Mouse (Mus musculus): ENCODE data around the gene Gm37240. TPM values are rescaled to one million over a fixed set of nuclear protein-coding genes. Genes with fewer than 3 reads are reported as not detected.

The Gm37240 gene
- total RNA-seq, 2 experiments from 2014 or later, result 1.4 to 2.4 TPM

- no peak for DNase-seq (ENCODE audit: low spot score in 2 of 2)
- H3K27ac ChIP-seq, result peak overlapping the region; percentile 88
- TF ChIP-seq CTCF (conservative IDR thresholded peaks at IDR 0.05), result no peak
- H3K4me3 ChIP-seq, result no peak overlapping the region
Observed at GRCm38 (mm10) chr3:85022800-85023199, 864.5 kb downstream of the Gm37240 start.

- Histone ChIP-seq H3K4me3 (no peak overlapping the region), H3K27ac (peak overlapping the region; percentile 88)
- no peak for DNase-seq (ENCODE audit: low spot score in 2 of 2)
- TF ChIP-seq CTCF (conservative IDR thresholded peaks at IDR 0.05), result no peak
Observed at GRCm38 (mm10) chr3:85021816-85022215, 865.5 kb downstream of the Gm37240 start.

GRCm38 (mm10) chr3:85020137-85020536, 867.2 kb downstream of the Gm37240 start:
- H3K27ac ChIP-seq, result peak overlapping the region; percentile 88
- peak; percentile 34 to 60 for DNase-seq (ENCODE audit: low spot score in 2 of 2)
- no peak for TF ChIP-seq CTCF (conservative IDR thresholded peaks at IDR 0.05)
- no peak overlapping the region for H3K4me3 ChIP-seq

GRCm38 (mm10) chr3:85015667-85016066, 871.7 kb downstream of the Gm37240 start:
- peak overlapping the region; percentile 86 for H3K27ac ChIP-seq
- TF ChIP-seq CTCF (conservative IDR thresholded peaks at IDR 0.05), result peak; percentile 43; the same call in 1 of the 2 replicates
- no peak overlapping the region for H3K4me3 ChIP-seq
- peak; percentile 63 to 79 for DNase-seq (ENCODE audit: low spot score in 2 of 2)

- no peak overlapping the region for H3K4me3 ChIP-seq
- no peak for TF ChIP-seq CTCF (conservative IDR thresholded peaks at IDR 0.05)
- H3K27ac ChIP-seq, result peak overlapping the region; percentile 86; the same call in 1 of the 2 replicates
- no peak for DNase-seq (ENCODE audit: low spot score in 2 of 2)
Observed at GRCm38 (mm10) chr3:85012889-85013288, 874.4 kb downstream of the Gm37240 start.

GRCm38 (mm10) chr3:85005257-85005656, 882.1 kb downstream of the Gm37240 start:
- DNase-seq (ENCODE audit: low spot score in 2 of 2), result no peak
- TF ChIP-seq CTCF (conservative IDR thresholded peaks at IDR 0.05), result no peak
- Histone ChIP-seq H3K27ac (no peak overlapping the region), H3K4me3 (no peak overlapping the region)

- no peak overlapping the region for H3K27ac ChIP-seq
- H3K4me3 ChIP-seq, result no peak overlapping the region
- TF ChIP-seq CTCF (conservative IDR thresholded peaks at IDR 0.05), result no peak
- no peak for DNase-seq (ENCODE audit: low spot score in 2 of 2)
Observed at GRCm38 (mm10) chr3:84988880-84989279, 898.4 kb downstream of the Gm37240 start.

GRCm38 (mm10) chr3:84985121-84985625, 902.1 kb downstream of the Gm37240 start:
- no peak for TF ChIP-seq CTCF (conservative IDR thresholded peaks at IDR 0.05)
- H3K4me3 ChIP-seq, result no peak overlapping the region
- DNase-seq (ENCODE audit: low spot score in 2 of 2), result peak; percentile 38 to 67
- H3K27ac ChIP-seq, result peak overlapping the region; percentile 84

- Histone ChIP-seq H3K4me3 (no peak overlapping the region), H3K27ac (peak overlapping the region; percentile 84)
- no peak for DNase-seq (ENCODE audit: low spot score in 2 of 2)
- TF ChIP-seq CTCF (conservative IDR thresholded peaks at IDR 0.05), result no peak
Observed at GRCm38 (mm10) chr3:84982688-84983087, 904.6 kb downstream of the Gm37240 start.

- DNase-seq (ENCODE audit: low spot score in 2 of 2), result no peak
- Histone ChIP-seq H3K27ac (peak overlapping the region; percentile 32), H3K4me3 (no peak overlapping the region)
- TF ChIP-seq CTCF (conservative IDR thresholded peaks at IDR 0.05), result no peak
Observed at GRCm38 (mm10) chr3:84980158-84980557, 907.2 kb downstream of the Gm37240 start.

- TF ChIP-seq CTCF (conservative IDR thresholded peaks at IDR 0.05), result no peak
- no peak for DNase-seq (ENCODE audit: low spot score in 2 of 2)
- Histone ChIP-seq H3K27ac (peak overlapping the region; percentile 63), H3K4me3 (no peak overlapping the region)
Observed at GRCm38 (mm10) chr3:84978676-84979075, 908.6 kb downstream of the Gm37240 start.

- no peak overlapping the region for H3K4me3 ChIP-seq
- DNase-seq (ENCODE audit: low spot score in 2 of 2), result no peak
- H3K27ac ChIP-seq, result peak overlapping the region; percentile 63; the same call in 1 of the 2 replicates
- no peak for TF ChIP-seq CTCF (conservative IDR thresholded peaks at IDR 0.05)
Observed at GRCm38 (mm10) chr3:84974193-84974592, 913.1 kb downstream of the Gm37240 start.

GRCm38 (mm10) chr3:84972881-84973280, 914.4 kb downstream of the Gm37240 start:
- H3K4me3 ChIP-seq, result no peak overlapping the region
- DNase-seq (ENCODE audit: low spot score in 2 of 2), result no peak
- no peak for TF ChIP-seq CTCF (conservative IDR thresholded peaks at IDR 0.05)
- peak overlapping the region; percentile 63 for H3K27ac ChIP-seq

GRCm38 (mm10) chr3:84971561-84971960, 915.8 kb downstream of the Gm37240 start:
- no peak for TF ChIP-seq CTCF (conservative IDR thresholded peaks at IDR 0.05)
- DNase-seq (ENCODE audit: low spot score in 2 of 2), result no peak
- H3K4me3 ChIP-seq, result no peak overlapping the region
- no peak overlapping the region for H3K27ac ChIP-seq
